Mouse (Mus musculus) brown adipose tissue, adult 24 weeks (tissue): Measurements from ENCODE around the gene Zbtb17. TPM values are rescaled to one million over a fixed set of nuclear protein-coding genes. Genes with fewer than 3 reads are reported as not detected.

Source experiments
- H3K27ac ChIP-seq: fragments of 200-500 bp; replicated peaks from 2 replicates; pipeline ENCODE4 v1.5.1; 2012; ENCODE audit warnings: low read depth, mild to moderate bottlenecking, low read length
- H3K4me1 ChIP-seq: fragments of 200-500 bp; 2 replicates; pipeline ENCODE4 v1.6.1; 2012; ENCODE audit warnings: low read length, mixed read lengths; ENCODE audit not compliant: control insufficient read depth, insufficient read depth, insufficient read length
- H3K4me3 ChIP-seq: fragments of 200-500 bp; 2 replicates; pipeline ENCODE4 v1.5.1; 2012; ENCODE audit warnings: low read depth, mild to moderate bottlenecking, low read length, moderate library complexity; ENCODE audit not compliant: insufficient read depth
- polyA plus RNA-seq: library from polyadenylated mRNA; stranded (reverse); fragments of >200 nt; gene quantifications from 2 replicates; pipeline ENCODE4 v1.2.4, GENCODE M21; 2012; ENCODE audit not compliant: missing spikeins, insufficient read depth, insufficient read length

The Zbtb17 gene
- polyA plus RNA-seq: 5.1 and 7.9 TPM in 2 replicates

DNA sequence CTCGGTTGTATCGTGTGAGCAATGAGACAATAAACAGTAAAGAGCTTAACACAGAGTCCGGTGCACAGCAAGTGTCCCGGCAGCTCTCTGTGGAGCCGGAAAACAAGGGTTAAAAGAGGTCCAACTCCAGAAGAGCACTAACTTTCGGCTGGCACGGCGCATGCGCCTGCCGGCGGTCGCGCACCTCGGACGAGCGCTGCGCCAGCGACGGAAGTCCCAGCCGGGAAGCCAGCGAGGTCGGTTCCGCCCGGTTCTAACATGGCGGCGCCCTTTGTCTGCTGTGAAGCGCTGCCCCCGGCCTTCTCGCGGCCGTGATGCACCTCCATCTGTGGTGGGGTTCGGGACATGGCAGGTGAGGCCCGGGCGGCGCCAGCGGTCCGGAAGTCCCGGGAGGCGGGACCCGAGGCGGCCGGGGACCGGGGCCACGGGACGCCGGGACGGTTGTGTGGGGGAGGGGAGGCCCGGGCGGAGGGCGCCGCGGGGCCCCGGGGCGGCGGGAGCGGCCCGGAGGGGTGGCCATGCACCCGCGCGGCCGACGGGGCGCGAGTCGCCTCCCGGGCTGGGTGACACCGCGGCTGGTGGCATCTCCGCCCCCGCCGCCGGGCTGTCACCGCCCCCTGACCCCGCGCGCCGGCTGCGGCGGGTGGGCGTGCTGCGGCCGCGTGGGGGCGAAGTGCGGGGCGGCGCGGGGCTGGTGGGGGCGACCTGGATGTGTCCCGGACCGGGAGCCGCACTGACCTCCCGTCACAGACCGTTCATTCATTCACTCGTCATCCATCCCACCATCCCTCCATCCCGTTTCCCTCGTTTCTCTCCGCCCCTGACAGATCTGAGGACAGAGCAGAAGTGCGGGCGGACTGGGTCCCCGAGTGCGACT lies at the start of gene Zbtb17:
Gene Zbtb17, plus strand, starts transcription at position 204 of the 877 bp plus-strand sequence.
- Histone ChIP-seq H3K27ac (peak within 1 kb of the TSS; percentile 62; the same call in 1 of the 2 replicates), H3K4me3 (peak within 1 kb of the TSS; percentile 88), H3K4me1 (peaks cover 12% of the 10 kb centered on the region)

DNA sequence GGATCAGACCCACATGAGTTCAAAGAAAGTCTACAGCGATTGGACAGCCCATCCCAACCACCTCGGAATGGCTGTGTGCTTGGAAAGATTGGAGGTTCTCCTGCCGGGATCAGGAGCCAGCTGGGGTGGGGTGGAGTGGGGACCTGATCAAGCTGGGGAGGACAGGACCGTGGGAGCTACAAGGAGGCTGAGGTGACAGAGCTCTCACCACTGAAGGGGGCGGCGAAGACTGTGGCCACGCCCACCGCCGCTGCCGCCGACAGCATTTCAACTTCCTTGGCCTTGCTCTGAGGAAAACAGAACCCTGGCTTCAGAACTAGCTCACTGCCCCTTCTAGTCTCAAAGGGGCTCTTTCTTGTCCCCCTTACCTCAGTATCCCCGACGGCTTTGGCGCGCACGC lies 49.7 kb upstream of the Zbtb17 start:
- Histone ChIP-seq H3K4me3 (no peak overlapping the region), H3K4me1 (no peaks in the 10 kb centered on the region), H3K27ac (no peak overlapping the region)

DNA sequence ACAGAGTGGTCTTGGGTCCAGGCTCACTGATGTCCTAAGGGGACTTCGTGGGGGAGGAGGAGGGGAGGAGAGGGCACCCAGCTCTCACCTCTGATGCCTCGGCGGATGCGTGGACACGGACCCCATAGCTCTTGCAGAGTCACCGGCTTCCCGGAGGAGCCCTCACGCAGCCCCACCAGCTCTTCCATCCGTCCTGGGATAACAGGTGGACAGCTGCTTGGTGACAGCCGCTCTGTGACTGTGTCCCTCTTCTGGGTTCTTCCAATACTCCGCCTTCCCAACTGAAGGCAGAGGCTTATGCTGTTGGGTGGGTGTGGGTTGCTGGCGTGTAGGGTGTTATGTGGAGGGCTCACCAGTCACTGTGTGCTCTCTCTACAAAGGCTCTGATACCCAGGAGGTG lies 46.6 kb upstream of the Zbtb17 start:
- H3K27ac ChIP-seq: no peak overlapping the region
- H3K4me3 ChIP-seq: no peak overlapping the region
- H3K4me1 ChIP-seq: no peaks in the 10 kb centered on the region

DNA sequence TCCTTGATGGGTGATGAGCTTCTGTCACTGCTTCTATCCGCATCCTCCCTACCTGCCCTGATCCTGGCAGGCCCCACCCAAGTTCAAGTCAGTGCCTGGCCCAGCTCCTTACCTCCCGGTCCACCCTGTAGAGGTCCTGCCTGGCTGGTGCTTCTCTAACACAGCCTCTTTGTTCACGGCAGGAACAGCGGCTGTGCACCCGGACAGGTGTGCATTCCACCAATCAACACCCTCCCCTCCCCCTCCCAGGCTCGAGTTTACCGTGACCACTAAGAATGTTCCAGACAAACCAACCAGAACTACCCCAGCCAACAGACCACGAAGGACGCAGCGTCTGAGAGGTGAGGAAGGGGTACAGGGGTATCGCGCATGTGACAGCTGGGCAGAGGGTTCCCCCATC lies 45.9 kb upstream of the Zbtb17 start, which contains the start of gene Clcnka:
Gene Clcnka, minus strand, starts transcription at position 180 of the 400 bp plus-strand sequence.
- Histone ChIP-seq H3K27ac (no peak within 1 kb of the TSS), H3K4me1 (no peaks in the 10 kb centered on the region), H3K4me3 (no peak within 1 kb of the TSS)

DNA sequence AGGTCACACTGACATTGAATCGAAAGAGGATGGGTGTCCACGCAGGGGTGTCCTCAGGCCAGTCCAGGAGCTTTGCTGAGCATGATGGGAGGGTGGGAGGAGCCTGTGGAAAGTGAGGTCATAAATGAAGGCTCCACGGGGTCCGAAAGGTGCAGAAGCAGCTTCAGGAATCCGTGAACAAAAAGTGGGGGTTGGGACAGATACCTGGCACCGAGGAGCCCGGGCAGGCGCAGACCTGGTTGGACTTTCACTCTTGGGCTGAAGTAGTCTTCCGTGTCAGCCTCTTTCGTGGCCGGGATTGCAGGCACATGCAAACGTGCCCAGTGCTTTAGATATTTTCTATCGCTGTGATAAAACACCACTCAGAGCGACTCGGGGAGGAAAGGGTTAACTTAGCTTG lies 44.3 kb upstream of the Zbtb17 start:
- Histone ChIP-seq H3K27ac (no peak overlapping the region), H3K4me1 (no peaks in the 10 kb centered on the region), H3K4me3 (no peak overlapping the region)

DNA sequence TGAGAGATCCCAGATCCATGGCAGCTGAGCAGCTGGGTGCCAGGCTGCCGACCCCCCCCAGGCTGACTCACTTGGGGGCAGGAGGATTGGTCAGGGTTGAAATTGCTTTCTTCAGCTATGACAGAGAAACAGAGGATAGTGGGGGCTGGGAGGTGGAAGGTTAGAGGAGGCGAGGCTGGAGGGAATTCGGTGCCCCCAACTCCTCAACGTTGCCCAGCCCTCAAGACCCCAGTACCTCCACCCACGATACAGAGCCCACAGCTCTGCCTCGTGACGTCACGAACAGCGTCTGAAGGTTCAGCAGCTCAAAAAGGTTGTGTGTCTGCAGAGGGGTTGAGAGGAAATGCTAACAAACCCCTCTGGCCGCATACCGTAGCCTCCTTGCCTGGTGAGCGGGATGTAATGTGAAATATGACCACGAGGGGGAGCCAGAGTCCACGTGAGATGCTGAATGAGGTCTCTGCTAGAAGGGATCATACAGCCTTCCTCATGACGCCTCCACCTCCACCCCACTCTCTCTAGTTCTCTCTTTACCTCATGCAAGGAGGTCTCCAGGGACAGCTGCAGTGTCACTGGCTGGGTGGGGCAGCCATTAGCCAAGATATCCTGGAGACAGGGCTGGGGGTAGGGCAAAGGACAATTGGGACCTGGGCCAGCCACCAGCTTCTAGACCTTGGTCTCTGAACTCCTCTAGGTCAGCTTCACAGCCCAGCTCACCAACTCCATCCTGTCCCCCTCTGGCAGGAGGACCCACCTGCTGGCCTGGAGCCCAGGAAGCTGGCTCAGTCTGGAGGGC lies 39.7 kb upstream of the Zbtb17 start:
- Histone ChIP-seq H3K27ac (no peak overlapping the region), H3K4me3 (no peak overlapping the region), H3K4me1 (no peaks in the 10 kb centered on the region)

DNA sequence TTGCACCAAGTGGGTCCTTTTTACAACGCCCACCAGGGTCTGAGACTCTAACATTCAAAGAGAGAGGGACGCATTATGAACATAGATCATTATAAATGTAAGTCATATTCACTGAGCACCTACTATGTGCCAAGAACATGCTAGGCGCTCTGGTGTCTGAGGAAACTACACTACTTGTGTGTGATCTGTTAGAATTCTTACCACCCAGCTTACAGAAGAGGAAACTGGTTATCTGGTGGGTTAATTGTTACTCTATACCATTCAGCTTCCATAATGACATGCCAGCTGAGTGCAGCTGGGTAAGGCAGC lies 39.2 kb upstream of the Zbtb17 start:
- Histone ChIP-seq H3K4me3 (no peak overlapping the region), H3K4me1 (no peaks in the 10 kb centered on the region), H3K27ac (no peak overlapping the region)

DNA sequence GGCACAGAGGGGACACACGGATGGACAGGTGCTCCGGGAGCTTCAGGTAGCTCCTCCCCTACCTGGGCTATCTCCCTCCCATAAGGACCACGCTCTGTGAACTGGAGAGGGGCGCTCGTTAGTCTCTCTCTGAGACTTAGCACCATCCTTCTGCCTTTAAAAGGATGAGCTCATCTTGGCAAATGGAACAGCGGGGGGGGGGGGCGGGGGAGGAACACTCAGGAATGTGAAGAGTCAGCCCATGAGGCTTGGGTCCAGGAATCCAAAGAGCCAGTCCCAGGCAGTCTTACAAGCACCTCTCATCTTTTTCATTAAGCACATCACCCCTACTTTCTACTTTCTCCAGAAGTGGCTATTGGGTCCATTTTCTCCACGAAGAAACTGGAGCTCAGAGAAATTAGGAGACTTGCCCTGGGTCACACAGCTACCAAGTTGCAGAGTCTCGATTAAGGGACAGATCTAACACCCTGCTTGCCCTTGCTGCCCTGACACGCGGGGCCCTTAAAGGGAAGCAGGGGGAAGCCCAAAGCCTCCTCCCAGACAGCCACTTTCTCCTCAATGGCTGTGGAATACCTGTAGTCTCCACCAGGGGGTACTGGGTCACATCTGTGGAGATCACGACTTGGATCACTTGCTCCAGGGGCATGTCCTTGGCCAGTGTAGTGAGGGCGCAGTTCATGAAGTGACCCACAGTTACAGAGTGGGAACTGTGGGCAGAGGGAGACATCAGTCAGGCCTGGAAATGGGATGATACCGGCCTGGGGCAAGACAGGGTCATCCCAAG lies 37.7 kb upstream of the Zbtb17 start:
- no peak overlapping the region for H3K27ac ChIP-seq
- no peak overlapping the region for H3K4me3 ChIP-seq
- H3K4me1 ChIP-seq: no peaks in the 10 kb centered on the region

DNA sequence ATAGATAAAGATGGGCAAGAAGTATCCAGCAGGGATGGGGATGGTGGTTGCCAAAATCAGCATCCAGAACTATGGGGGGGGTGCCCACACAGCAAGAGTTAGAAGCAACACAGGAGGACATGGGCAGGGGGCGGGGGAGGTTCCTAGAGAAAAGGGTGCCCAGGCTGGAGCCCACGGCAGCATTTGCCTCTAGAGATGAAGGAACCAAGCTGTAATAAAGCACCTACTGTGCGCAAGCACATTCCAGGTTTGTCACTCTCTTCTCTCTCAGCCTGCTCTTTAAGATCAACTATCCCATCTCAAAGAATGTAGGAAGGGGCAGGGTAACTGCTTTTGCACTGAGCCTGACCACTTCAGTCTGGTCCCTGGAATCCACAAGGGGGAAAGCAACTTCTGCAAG lies 35.9 kb upstream of the Zbtb17 start:
- Histone ChIP-seq H3K4me3 (no peak overlapping the region), H3K27ac (no peak overlapping the region), H3K4me1 (no peaks in the 10 kb centered on the region)

DNA sequence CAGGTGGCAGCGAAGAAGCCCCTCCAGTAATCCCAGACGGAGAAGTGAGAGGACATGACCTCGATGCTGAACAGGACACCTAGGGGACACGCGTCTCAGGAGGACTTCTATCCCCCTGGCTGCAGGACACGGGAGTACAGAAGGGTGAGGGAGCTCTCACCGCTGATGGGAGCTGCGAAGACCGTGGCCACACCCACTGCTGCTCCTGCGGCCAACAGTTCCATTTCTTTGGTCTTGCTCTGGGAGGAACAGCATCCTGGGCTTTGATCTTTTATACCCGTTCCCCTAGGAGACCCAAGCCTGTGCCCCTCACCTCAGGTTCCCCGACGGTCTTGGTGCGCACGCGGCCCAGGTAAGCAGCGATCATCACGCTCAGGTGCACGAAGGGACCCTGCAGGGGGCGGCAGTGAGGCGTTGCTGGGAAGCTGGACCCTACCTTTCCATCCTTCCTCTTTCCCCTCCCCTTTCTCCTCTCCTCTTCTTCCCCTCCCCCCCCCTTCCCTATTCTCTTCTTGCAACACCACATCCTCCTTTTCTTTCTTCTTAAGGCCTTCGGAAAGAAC lies 32.9 kb upstream of the Zbtb17 start:
- H3K27ac ChIP-seq: no peak overlapping the region
- no peaks in the 10 kb centered on the region for H3K4me1 ChIP-seq
- no peak overlapping the region for H3K4me3 ChIP-seq

DNA sequence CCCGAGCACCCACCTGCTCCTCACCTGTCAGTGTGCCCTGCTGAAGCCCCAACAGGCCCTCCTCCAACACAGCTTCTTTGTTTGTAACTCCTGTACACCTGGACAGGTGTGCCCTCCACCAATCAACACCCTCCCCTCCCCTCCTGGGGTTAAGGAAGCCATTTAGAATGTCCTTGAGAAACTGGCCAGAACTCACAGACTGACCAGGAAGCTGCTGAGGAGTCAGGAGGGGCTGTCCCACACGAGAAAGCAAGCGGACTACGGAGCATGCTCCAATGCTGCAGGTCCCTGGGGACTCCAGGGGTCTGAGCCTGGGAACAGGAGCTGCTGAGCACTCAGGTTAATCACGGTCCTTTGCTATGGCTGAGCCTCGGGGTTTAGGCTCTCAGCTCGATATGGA lies 28.5 kb upstream of the Zbtb17 start, which contains the start of gene Clcnkb:
Gene Clcnkb, minus strand, starts transcription at position 91 of the 400 bp plus-strand sequence.
- Histone ChIP-seq H3K4me3 (no peak within 1 kb of the TSS), H3K4me1 (no peaks in the 10 kb centered on the region), H3K27ac (no peak within 1 kb of the TSS)

DNA sequence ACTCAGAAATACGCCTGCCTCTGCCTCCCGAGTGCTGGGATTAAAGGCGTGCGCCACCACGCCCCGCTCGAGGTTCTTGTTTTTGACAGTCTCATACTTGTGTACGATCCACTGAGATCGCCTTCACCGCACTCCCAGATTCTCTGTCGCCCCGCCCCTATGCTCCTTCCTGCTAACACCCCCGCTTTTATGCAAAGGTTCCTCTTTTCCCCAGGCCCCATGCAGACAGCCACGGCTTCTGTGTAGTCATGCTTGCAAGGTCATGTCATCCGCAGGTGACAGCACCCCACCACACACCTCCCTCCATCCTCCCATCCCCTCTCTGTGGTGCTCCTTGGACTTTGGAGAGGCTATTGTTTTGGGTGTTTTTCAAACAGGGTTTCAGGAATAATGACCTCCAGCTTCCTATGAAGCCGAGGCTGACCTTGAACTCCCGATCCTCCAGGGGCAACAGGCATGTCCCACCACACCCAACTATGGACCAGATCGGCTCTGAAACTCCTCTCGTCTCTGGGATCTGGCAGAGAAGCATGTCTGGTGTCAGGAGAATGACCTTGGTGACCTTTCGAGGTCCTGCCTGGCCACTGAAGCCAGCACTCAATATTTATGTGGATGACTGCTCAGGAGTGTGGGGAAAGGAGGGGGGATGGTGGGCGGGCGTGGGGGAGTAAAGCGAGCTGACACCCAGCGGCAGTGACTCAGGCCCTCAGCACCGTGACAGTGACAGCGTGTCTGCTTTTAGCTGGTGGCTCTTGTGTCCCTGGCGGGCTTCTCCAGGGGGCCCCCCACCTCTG lies 24.9 kb upstream of the Zbtb17 start:
- no peaks in the 10 kb centered on the region for H3K4me1 ChIP-seq
- no peak overlapping the region for H3K4me3 ChIP-seq
- H3K27ac ChIP-seq: no peak overlapping the region

DNA sequence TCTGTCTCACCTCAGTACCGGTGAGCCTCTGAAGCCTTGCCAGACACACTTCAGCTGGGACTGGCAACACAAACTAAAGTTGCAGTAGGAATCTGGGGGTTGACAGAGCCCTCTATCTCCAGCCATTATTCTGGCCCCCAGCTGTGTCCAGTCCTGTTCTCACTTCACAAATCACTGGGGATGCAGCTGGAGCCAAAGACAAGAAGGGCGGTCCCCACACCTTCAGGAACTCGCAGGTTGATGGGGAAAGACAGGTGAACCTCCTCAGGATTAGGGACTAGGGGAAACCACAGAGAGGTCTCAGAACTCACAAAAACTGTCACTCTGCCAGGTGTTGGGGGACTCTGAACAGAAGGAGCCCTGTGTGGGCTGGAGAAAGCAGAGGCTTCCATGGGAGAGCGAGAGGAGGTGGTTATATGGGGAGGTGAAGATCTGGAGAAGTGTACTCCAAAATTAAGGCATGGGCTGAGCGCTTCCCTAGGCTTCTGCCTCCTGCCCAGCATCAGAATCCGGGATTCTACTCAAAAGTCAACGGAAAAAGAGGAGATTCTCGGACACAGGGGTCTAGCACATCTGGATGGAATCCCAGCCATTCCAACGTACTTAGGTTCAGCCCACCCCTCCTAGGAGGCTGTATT lies 24.1 kb upstream of the Zbtb17 start, which contains the start of gene Hspb7:
Gene Hspb7, plus strand, starts transcription at position 588 of the 638 bp plus-strand sequence.
- H3K27ac ChIP-seq: no peak within 1 kb of the TSS; the same call in 1 of the 2 replicates
- H3K4me1 ChIP-seq: no peaks in the 10 kb centered on the region
- no peak within 1 kb of the TSS for H3K4me3 ChIP-seq

DNA sequence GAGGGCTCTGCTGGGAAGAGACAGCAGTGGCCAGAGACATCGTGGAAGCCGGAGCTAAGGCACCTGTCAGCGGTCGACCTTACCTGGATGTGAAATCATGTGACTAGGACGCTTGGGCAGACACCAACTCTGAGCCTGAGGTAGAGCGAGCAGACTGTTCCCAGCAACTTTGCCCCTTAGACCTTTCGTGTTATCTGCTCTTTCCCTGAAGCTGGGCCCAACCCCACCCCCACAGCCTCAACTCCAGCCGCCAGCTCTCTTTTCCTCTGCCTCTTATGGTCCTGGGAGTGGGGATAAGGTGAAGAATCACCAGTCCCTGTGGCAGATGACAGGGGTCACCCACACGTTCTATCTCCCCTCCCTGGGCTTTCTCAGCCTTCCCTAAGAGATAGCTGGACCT lies 23.6 kb upstream of the Zbtb17 start:
- Histone ChIP-seq H3K27ac (no peak overlapping the region), H3K4me3 (no peak overlapping the region)

More for the DNA sequence above, 23.6 kb upstream of the Zbtb17 start:
- no peaks in the 10 kb centered on the region; the same call in 1 of the 2 replicates for H3K4me1 ChIP-seq
